Mouse (Mus musculus): ENCODE measurements around the gene St8sia2. TPM values are rescaled to one million over a fixed set of nuclear protein-coding genes. Genes with fewer than 3 reads are reported as not detected.

St8sia2 gene
- not detected in 2 replicates for total RNA-seq (2015)
- total RNA-seq (2017) = 0.17 TPM in 1 of 2 replicates, not detected in the other

- ATAC-seq (replicated peaks; ENCODE audit: poor library complexity) = peak; percentile 75
These were observed at the start of gene St8sia2 for GRCm38 (mm10) chr7:74013601-74014175. Gene St8sia2, minus strand, starts transcription at chr7:74013690.

- no peak for ATAC-seq (replicated peaks; ENCODE audit: poor library complexity)
These were observed 47.6 kb upstream of the St8sia2 start for GRCm38 (mm10) chr7:74061076-74061475.

GRCm38 (mm10) chr7:74060306-74060946 is 46.9 kb upstream of the St8sia2 start:
- ATAC-seq (replicated peaks; ENCODE audit: poor library complexity) = no peak

- no peak for ATAC-seq (replicated peaks; ENCODE audit: poor library complexity)
These were observed 46.2 kb upstream of the St8sia2 start for GRCm38 (mm10) chr7:74059684-74060083.

- no peak for ATAC-seq (replicated peaks; ENCODE audit: poor library complexity)
These were observed 42.3 kb upstream of the St8sia2 start for GRCm38 (mm10) chr7:74055753-74056152.

GRCm38 (mm10) chr7:74047591-74047990 is 34.1 kb upstream of the St8sia2 start:
- ATAC-seq (replicated peaks; ENCODE audit: poor library complexity) = no peak

- no peak for ATAC-seq (replicated peaks; ENCODE audit: poor library complexity)
These were observed 31.9 kb upstream of the St8sia2 start for GRCm38 (mm10) chr7:74045166-74045957.

GRCm38 (mm10) chr7:74043562-74044138 is 30.2 kb upstream of the St8sia2 start:
- no peak for ATAC-seq (replicated peaks; ENCODE audit: poor library complexity)

- peak; percentile 70 for ATAC-seq (replicated peaks; ENCODE audit: poor library complexity)
These were observed 11.5 kb upstream of the St8sia2 start for GRCm38 (mm10) chr7:74025007-74025406.

- no peak for ATAC-seq (replicated peaks; ENCODE audit: poor library complexity)
These were observed 10.7 kb upstream of the St8sia2 start for GRCm38 (mm10) chr7:74024171-74024570.

GRCm38 (mm10) chr7:74022571-74022970 is 9.1 kb upstream of the St8sia2 start:
- ATAC-seq (replicated peaks; ENCODE audit: poor library complexity) = no peak

GRCm38 (mm10) chr7:74021771-74022170 is 8.3 kb upstream of the St8sia2 start:
- ATAC-seq (replicated peaks; ENCODE audit: poor library complexity) = no peak

- peak; percentile 61 for ATAC-seq (replicated peaks; ENCODE audit: poor library complexity)
These were observed 3.1 kb upstream of the St8sia2 start for GRCm38 (mm10) chr7:74016613-74017012.

GRCm38 (mm10) chr7:74012858-74013600 is 461 bp downstream of the St8sia2 start:
- ATAC-seq (replicated peaks; ENCODE audit: poor library complexity) = no peak

GRCm38 (mm10) chr7:74011976-74012857 is 1.3 kb downstream of the St8sia2 start:
- ATAC-seq (replicated peaks; ENCODE audit: poor library complexity) = no peak

GRCm38 (mm10) chr7:74008946-74009542 is 4.4 kb downstream of the St8sia2 start:
- ATAC-seq (replicated peaks; ENCODE audit: poor library complexity) = no peak

- ATAC-seq (replicated peaks; ENCODE audit: poor library complexity) = no peak
These were observed 6.6 kb downstream of the St8sia2 start for GRCm38 (mm10) chr7:74006775-74007371.

- ATAC-seq (replicated peaks; ENCODE audit: poor library complexity) = no peak
These were observed 7.1 kb downstream of the St8sia2 start for GRCm38 (mm10) chr7:74006364-74006763.

All from megakaryocyte progenitor cell, adult 5-6 weeks (primary cell).